Mouse (Mus musculus) ovary, postnatal 10 days (tissue): ENCODE data around the gene Micall2.

Experiments used
- DNase-seq: peaks from one replicate; pipeline ENCODE4 v3.0.0; 2022; ENCODE audit warnings: low spot score

Gene Micall2

GRCm38 (mm10) chr5:139681832-139682630 lies 54.1 kb downstream of the Micall2 start:
- no peak for DNase-seq

DNA sequence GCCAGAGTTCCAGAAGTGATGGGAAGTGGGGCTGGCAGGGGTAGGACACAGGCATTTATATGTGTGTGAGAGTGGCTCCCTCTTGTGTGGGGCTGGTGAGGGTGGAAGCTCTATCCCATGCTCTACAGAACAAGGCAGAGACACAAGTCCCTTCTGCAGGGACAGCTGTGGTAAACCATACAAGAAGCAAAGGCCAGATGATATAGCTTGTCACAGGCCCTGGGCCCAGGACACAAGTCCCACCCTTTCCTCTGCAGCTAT lies 60.5 kb downstream of the Micall2 start:
- DNase-seq: no peak

GRCm38 (mm10) chr5:139674940-139675706 lies 61.0 kb downstream of the Micall2 start:
- no peak for DNase-seq

GRCm38 (mm10) chr5:139669380-139669779 lies 66.8 kb downstream of the Micall2 start:
- no peak for DNase-seq

DNA sequence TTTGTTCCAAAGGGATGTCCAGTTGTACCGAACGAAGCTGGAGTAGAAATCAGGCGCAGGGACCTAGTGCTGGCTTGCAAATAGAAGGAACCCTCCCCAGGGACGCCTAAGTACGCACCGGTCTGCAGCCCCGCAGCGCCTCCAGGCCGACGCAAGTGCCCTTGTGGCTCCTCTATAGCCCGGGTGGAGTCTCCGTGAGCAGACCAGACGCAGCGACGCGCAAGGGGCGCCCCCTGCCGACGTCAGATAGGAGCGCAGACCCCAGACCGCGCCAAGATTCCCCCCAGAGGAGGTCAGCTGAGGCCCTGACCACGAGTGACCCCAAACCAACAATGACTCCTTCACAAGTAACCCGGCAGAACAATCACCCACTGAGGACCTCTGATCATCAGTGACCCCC lies 67.6 kb downstream of the Micall2 start:
- DNase-seq: peak; percentile 36

DNA sequence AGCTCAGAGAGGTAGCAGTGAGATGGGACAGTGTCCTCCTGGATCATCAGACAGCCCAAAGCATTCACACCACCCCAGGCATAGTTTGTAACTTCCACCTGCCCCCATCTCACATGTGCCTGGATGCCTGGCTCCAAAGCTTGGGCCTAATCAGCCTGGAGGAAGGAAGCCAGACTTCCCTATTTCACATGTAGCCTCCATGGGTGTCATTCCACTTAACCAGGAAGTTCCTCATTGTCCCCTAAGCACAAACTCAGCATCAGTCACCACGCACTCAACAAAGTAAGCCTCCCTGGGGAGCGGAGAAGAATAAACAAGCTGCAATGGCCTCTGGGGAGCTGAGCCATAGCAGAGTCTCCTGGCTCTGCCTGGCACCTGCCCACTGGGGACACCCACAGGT lies 69.6 kb downstream of the Micall2 start:
- no peak for DNase-seq

GRCm38 (mm10) chr5:139665375-139665774 lies 70.8 kb downstream of the Micall2 start:
- no peak for DNase-seq

DNA sequence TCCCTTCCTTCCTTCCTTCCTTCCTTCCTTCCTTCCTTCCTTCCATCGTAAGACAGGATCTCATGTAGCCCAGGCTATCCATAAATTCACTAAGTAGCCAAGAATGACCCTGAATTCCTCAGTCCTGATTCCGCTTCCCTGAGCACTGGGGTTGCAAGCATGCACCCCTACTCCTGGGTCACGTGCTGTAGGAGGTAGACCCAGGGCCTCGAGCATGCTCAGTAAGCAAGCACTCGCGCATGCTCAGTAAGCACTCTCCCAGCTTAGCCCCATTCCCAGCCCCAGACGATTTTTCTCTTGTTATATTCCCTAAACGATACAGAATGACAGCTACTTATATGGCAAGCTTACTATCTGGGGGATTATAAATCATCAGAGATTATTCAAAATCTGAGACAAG lies 74.4 kb downstream of the Micall2 start:
- no peak for DNase-seq

DNA sequence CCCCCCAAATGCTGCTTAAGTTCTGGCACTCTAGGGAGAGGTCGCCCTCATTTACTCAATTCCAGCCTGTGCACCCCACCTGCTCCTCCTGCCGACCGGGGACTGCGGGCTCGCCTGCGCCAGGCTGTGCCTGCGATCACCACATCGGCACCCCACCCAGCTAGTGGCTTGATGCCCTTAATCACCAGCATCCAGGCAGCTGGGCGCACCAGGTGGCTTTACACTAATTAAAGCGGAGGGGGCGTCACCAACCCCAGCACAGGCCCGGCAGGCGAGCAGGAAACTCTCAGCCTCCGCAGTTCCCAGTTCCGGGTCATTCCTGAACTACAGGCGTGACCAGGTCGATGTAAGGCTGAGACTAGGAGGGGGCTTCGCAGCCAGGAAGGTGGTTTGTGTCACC lies 76.8 kb downstream of the Micall2 start:
- DNase-seq: no peak

DNA sequence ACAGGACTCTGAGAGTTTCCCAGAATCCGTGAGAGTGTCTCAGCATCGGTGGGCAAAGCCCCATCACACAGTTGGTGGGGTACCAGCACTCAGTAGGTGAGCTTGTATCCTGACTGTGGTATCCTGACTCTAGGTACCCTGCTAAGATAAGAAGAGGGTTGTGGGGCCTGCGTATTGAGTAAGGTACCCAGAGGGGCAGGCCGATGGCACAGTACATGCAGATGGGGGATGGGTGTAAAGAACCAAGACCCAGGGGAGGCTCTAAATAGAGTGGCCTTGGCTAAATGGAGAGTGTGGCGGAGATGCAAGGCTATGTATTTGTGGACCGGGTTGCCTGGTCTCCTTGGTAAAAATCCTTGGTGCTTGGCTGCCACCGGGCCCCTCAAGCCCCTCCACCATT lies 77.3 kb downstream of the Micall2 start:
- no peak for DNase-seq

GRCm38 (mm10) chr5:139657959-139658602 lies 78.1 kb downstream of the Micall2 start:
- no peak for DNase-seq
